Mouse (Mus musculus) Muller cell, postnatal 12 days (primary cell): Measurements from ENCODE around the gene Nkain1.

Experiments used
- DNase-seq: peaks from one replicate; pipeline ENCODE4 v3.0.0-alpha.2; 2015; ENCODE audit errors: inconsistent ontology term

Nkain1 gene

DNA sequence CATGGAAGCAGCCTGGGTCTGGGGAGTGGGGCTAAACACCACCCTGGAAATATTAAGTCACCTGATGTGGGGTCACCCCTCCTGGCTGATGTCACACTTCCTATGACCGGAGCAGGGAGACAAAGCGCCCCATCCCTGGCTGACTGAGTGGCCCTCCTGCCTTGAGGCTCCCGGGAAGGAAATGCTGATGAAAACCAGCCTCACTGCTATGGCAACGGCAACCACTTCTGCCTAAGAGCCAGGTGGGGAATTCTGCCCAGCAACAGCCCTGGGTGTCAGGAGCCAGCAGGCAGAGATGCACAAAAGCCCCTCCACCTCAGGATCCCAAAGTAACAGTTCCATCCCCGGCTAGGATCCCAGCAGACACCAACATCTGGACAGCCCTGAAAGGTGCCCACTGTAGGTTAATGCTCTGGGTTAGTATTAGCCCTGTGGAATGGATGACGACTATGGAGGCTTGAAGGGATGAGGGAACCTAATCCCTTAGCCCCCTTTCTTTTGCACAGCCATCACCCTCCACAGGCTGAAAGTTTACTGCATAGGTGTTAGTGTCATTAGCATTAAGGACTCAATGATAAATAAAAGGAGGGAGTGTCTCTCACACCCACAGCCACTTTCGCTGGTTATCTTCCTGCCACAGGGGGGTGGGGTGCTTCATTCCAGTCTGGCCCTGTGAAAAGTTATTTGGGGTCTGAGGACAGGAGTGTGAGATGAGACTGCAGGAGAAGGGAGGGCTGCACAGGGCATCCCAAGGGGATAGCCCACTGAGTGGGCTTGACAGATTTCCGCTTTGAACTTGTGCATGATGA lies 21.5 kb downstream of the Nkain1 start:
- no peak for DNase-seq

DNA sequence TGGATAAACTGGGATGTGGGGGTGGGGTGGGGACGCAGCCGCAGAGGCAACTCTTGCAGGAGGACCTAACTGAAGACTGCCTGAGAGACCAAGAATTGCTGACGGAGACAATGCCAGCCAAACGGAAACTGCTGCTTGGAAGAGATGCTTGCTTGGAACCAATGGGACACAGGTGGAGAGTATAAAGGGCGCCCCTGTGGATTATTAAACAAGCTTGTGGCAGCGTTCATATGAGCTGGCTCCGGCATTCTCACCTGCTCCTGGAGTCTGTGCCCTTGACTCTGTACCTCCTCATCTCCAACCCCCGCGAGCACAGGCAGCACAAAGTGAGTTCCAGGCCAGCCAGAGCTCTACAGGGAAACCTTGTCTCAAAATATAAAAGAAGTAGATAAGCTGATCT lies 23.5 kb downstream of the Nkain1 start:
- no peak for DNase-seq

DNA sequence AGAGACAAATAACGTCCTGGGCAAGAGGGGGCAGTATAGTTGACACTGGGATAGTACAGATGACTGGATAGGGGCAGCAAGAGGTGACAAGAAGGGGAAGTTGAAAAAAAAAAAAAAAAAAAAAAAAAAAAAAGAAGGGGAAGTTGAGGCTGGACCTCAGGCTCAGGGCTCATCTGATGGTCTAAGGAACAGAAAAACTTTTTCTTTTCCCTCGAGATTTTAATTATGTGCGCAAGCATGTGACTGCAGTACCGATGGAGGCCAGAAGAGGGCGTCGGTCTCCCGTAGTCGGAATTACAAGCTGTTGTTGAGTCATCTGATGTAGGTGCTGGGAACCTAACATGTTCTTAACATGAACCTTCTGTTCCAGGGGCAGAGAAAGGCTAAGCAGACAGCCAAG lies 24.8 kb downstream of the Nkain1 start:
- no peak for DNase-seq

DNA sequence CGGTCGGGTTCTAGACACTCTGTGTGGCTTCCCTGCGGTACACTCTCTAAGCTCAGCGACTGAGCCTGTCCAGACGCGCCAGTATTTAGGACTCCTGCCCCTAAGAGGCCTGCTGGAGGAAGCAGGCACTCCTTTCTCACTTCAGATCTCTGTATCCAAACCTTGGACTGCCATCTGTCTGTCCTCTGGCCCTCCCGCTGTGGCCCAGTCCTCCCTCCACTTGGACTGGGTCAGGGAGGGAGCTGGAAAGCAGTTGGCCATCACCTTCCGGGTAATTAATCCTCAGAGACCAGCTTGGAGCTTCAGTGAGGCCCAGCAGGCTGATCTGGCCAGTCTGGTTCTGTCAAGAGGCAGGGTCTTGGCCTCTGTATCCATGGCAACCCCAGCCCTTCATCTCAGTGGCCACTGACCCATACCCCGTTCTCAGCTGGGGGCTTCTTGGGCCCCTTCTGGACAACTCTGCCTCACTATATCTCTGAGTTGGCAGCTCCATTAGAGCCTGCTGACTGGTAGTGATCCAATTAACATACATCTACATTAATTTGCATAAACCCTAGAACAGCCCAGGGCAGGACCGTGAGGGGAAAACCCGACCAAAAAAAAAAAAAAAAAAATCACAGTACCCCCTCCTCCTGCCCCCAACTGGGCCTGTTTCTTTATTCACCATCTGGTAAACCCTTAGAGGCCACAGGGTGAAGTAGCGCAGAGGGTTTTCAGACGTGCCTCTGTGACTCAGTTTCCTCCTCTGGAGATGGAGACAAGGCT lies 27.0 kb downstream of the Nkain1 start:
- no peak for DNase-seq

DNA sequence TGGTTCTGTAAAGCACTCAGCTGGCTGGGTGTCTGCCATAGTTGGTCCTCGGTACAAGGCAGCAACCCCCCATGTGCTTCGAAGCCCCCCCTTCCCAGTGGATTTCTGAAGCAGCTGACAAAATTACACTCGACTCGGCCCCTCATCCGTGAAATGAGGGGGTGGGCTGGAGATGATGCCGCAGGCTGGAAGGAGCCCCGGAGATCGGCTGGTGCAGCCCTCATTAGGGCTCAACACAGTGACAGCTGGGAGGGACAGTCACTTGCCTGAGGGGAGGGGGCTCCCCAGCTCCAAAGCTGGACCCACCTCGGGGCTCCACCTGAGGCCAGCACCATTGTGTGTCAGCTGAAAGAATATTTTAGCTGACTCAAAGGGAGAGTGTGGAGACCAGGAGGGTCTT lies 29.6 kb downstream of the Nkain1 start:
- no peak for DNase-seq

DNA sequence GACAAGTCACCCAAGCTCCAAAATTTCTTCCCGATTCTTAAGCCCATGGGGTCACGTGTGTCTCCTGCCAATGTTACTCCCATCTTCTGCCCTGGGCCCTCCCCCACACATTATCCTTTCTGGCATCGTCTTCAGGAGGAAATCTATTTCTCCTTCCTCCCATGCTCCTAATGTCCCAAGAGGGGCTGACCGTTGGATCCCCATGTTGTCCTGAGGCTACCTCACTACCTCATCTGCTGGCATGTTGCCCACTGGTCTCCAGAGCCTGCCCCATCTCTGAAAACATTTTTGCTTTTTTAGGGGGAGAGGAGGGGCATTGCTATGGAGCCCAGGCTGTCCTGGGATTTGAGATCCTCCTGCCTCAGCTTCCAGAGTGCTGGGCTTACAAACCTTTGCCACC lies 30.9 kb downstream of the Nkain1 start:
- no peak for DNase-seq

DNA sequence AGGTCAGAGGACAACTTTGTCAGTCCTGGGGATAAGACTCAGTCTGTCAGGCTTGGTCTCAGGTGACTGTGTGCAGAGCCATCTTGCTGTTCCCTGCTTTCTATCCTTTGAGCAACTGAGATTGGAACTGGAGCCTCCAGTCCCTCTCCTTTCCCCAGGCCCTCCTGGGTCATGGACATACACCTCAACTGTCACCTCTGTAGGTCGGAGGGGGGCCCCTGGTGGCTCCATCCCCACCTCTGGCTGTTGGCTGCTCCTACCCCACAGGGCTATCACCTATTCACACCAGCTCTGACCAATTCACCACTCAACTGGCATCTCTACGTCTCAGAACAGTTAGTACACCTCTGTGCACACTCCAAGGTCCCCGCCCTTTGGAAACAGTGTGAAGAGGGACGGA lies 33.1 kb downstream of the Nkain1 start:
- no peak for DNase-seq

DNA sequence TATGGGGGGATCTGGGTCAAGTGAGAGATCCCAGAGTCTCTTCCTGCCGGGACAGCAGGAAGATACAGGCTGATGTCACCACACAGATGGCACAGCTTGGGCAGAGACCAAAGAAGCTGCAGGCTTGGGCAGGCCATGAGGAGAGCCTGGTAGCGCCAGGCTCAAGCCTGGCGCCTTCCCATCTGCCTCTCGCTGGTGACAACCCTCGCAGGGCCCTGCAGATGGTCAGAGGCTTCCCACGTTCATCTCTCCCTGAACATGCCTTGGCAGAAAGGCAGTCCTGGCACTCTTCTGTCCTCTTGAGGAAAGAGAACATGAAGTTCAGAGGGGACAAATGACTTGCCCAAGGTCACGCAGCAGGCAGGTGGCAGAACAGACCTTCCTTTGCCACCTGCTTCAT lies 34.3 kb downstream of the Nkain1 start:
- DNase-seq: no peak

DNA sequence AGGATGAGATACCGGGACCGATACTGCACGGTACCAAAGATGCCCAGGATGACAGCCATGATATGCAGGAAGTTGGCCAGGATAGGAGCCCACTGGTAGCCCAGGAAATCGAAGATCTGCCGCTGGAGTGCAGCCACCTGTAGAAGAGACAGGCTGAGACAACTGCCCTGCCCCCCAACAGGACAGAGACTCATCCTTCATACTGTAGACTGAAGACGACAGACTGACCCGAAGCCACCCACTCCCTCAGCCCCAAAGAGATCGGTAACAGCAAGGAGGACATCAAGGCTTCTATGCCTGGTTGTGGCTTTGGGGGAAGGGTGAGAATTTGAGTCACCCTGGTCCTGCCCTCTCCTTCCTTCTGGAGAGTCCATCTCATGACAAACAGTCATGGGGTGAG lies 34.9 kb downstream of the Nkain1 start:
- DNase-seq: no peak

DNA sequence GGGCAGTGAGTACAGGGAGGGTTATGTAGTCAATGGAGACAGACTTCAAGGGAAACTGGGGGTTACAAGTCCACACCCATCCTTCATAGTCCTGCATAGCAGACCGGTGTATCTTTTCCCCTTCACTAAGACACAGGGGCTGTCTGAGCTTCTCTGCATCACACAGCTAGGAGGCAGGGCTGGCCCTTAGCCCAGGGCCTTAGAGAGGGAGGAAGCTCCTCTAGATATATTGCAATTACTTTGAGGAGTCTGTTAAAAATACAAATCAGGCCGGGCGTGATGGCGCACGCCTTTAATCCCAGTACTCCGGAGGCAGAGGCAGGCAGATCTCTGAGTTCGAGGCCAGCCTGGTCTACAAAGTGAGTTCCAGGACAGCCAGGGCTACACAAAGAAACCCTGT lies 36.6 kb downstream of the Nkain1 start:
- DNase-seq: no peak

DNA sequence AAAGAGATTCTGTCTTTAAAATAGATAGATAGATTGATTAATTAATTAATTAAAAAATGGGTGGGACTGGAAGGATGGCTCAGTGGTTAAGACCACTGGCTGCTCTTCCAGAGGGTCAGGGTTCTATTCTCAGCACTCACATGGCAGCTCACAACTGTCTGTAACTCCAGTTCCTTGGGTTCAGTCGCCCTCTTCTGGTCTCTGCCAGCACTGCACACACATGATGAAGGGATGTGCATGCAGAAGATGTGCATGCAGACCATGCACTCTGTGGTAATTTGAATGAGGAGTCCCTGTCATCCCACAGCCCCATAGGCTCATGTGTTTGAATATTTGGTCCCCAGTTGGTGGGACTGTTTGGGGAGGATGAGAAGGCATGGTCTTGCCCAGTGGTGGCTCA lies 38.2 kb downstream of the Nkain1 start:
- DNase-seq: no peak

DNA sequence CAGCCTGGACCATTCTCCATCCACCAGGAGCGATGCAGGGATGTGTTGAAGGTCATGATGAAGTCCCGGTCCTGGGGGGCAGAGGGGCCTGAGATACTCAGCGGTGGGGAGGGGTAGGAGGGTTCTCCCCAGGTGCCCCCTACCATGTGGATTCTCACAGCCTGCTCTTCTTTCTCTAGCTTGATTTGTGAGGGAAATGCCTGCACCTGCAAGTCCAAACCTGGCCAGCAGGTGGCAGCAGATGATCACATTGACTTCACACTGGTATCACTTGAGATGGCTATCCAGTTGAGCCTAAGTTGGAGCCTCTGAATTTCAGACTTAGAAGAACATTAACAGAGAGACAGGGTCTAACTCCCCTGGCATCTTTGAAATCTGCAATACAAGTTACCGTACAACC lies 40.0 kb downstream of the Nkain1 start:
- peak; percentile 61 for DNase-seq

DNA sequence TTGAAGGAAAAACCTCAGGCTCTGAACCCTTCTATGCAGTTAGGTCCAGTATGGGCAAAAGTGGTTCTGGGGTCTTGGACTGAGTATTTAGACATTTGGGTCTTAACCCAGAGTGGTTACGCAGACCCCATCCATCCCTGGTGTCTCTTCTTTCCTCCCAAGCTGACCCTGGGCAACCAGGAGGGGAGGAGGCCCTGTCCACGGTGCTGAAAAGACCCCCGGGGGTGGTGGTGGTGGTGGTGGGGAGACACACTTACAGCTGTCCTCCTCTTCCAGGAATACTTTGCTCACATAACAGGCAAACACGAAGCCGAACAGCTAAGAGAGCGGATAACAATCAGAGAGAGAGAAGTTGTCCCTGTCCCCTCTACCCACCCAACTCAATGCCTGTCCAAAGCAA lies 41.6 kb downstream of the Nkain1 start:
- DNase-seq: no peak

DNA sequence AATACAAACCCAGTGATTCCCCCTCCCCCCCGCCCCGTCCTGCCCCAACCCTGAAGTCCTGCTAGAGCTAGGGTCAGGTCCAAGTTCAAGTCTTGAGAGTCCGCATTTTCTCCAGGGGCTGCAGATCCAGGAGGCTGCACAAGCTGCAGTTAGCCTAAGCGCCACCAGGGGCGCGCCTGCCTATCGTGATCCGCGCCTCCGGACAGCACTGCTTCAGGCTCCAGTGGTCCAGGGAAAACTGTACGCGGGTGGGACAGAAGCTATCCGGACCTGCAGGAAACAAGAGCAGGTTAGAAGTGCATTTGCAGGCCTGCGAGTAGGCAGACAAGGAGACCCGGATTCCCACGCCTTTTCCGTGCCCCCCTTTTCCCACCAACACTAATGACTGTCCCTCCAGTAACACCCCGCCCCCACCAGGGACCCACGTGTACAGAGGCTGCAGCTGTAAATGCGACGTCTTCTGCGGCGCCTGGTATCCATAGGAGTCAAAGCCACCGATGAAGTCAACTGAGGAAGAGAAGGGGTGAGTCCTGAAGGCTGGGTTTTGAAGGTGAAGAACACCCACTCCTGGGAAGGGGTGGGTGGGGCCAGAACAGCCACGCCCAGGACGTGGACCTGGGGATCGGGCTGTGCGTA lies 42.2 kb downstream of the Nkain1 start:
- DNase-seq: peak; percentile 58

DNA sequence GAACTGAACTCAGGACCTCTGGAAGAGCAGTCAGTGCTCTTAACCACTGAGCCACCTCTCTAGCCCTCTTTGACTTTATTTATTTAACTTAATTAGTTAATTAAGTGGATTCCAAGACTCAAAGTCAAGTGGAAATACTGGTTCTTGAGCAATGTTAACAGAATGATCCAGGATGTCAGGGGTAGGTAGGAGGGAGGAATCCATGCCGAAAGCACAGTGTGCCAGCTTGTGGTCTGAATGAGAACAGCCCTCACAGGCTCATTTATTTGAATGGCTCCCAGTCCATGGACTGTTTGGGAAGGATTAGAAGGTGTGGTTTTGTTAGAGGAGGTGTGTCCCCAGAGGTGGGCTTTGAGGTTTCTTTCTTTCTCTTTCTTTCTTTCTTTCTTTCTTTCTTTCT lies 46.2 kb downstream of the Nkain1 start:
- no peak for DNase-seq

DNA sequence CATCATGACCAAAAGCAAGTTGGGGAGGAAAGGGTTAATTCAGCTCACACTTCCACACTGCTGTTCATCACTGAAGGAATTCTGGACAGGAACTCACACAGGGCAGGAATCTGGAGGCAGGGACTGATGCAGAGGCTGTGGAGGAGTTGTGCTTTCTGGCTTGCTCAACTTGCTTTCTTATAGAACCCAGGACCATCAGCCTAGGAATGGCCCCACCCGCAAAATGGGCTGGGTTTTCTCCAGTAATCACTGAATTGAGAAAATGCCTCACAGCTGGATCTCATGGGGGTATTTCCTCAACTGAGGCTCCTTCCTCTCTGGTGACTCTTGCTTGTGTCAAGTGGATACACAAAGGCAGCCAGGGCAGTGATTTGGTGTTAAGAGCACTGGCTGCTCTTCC lies 48.9 kb downstream of the Nkain1 start:
- no peak for DNase-seq

DNA sequence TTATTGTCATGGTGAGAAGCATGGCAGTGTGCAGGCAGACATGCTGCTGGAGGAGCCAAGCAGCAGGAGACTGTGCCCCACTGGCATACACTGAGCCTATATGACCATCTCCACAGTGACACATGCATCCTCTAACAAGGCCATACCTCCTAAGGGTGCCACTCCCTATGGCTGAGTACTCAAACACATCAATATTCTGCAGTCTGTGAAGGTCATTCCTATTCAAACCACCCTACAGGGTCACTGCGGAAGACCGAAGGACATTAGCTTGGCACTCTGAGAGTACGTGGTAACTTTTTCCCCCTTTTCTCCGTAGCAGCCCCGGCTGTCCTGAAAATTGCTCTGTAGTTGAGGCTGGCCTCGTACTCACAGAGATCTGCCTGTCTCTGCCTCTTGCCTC lies 52.5 kb downstream of the Nkain1 start:
- DNase-seq: no peak

DNA sequence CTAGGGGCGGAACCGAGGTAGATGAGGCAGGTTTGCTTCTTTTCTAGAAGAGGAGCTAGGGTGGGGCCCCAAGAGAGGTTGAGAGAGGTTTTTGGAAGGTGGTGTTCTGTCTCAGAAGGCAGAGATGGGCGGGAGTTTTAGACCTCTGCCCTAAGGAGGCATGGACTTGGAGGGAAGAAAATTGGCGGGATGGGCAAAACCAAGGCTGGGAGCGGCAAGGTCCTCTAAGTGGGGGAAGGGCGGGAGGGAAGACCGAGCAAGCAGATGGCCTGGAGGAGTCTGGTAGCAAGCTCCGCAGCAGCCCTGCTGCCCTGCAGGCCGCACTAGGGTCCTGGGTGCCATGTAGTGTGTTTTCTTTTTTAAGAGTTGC lies 53.5 kb downstream of the Nkain1 start:
- no peak for DNase-seq

DNA sequence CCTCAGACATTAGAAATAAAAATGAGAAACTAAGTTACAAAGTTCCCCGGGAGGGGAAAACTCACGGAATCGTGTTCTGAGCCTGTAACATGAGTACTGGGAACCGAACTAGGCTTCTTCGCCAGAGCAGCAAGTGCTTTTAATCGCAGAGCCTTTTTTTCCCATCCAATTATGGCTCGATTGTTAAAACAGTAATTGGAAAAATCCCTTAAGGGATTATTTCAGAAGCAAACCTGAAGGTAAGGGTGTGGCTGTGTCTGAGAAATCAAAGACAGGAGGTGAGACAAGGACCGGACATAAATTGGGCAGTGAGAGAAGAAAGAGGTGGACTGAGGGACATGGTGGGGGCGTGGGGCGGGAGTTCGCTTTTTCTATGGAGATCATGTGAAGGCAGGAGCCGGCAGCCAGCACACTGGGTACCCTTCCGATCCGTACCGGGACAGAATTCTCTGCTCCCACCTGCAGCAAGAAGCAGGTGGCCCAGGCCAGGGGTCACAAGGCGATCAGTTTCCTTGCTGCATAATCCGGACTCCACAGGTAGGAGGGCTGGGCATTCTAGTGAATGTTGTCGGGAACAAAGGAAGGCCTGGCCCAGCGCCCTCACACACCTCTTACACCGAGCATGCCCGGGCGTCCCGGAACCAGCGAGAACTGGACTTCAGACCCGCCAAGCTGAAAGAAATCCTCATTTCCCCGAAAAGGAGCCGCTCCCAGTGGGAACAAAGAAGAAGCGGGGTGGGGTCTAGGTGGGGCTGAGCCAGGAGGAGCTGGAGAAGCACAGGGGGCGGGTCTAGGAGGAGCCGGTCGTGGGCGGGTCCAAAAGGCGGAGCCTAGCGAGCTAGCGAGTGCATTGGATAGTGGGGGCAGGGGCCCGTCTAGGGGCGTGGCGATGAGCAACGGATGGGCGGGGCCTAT lies 54.1 kb downstream of the Nkain1 start:
- peak; percentile 97 for DNase-seq

DNA sequence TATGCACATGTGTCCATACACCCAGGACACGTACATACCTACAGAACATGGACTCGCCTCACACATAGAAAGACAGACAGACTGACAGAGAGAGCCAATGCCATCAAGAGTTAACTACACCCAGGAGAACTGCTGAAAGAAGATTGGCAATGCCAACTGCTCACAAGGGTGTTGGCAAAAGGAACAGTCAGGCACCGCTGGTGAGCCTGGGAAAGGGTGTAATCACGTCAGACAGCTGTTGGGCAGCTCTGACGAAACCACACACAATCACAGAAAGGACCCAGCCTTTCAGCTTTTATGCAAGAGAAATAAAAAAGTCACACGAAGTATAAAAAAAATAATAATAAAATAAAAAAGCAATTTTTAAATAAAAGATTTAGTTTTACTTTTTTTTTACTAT lies 57.5 kb downstream of the Nkain1 start:
- no peak for DNase-seq
